Mouse (Mus musculus) heart, embryonic 14.5 days (tissue): ENCODE data around the gene Pou6f1. TPM values are rescaled to one million over a fixed set of nuclear protein-coding genes. Genes with fewer than 3 reads are reported as not detected.

Experiments used
- ATAC-seq: fragments of 200-750 bp; cut with Nextera tagmentation; 2 replicates; pipeline ENCODE4 v1.8.0; 2017; ENCODE audit warnings: low read depth, moderate TSS enrichment; ENCODE audit not compliant: insufficient number of reproducible peaks, insufficient read depth, low FRiP score
- H3K27ac ChIP-seq, 2 experiments: fragments of 200-500 bp in 1 of 2; fragments of 300-500 bp in 1 of 2; sonication (generic) in 1 of 2; replicated peaks in 1 of 2; 2 replicates each; pipeline ENCODE4 v1.5.1; 2012 to 2014; ENCODE audit warnings: low read depth in 2 of 2, low read length in 2 of 2, control low read depth in 1 of 2, mild to moderate bottlenecking in 1 of 2, mixed read lengths in 1 of 2; ENCODE audit not compliant: control insufficient read depth in 1 of 2, insufficient read depth in 1 of 2
- H3K27me3 ChIP-seq: fragments of 300-500 bp; sonication (generic); 2 replicates; pipeline ENCODE4 v1.6.1; 2014; ENCODE audit warnings: mild to moderate bottlenecking, low read length, control low read depth; ENCODE audit not compliant: control insufficient read depth, insufficient read depth
- H3K36me3 ChIP-seq: fragments of 300-500 bp; sonication (generic); 2 replicates; pipeline ENCODE4 v1.6.1; 2014; ENCODE audit warnings: mild to moderate bottlenecking, control low read depth, low read length, mixed read lengths; ENCODE audit not compliant: control insufficient read depth, insufficient read depth
- H3K4me1 ChIP-seq, 2 experiments: fragments of 200-500 bp in 1 of 2; fragments of 300-500 bp in 1 of 2; sonication (generic) in 1 of 2; 2 replicates each; pipeline ENCODE4 v1.6.1; 2012 to 2014; ENCODE audit warnings: low read length in 2 of 2, control low read depth in 1 of 2, mixed read lengths in 1 of 2; ENCODE audit not compliant: control insufficient read depth in 2 of 2, insufficient read depth in 2 of 2
- H3K4me2 ChIP-seq: fragments of 300-500 bp; sonication (generic); 2 replicates; pipeline ENCODE4 v1.6.1; 2014; ENCODE audit warnings: mild to moderate bottlenecking, low read length
- H3K4me3 ChIP-seq, 2 experiments: fragments of 200-500 bp in 1 of 2; fragments of 300-500 bp in 1 of 2; sonication (generic) in 1 of 2; 2 replicates each; pipeline ENCODE4 v1.5.1; 2012 to 2014; ENCODE audit warnings: low read length in 2 of 2, mild to moderate bottlenecking in 2 of 2, control low read depth in 1 of 2, low read depth in 1 of 2, moderate library complexity in 1 of 2; ENCODE audit not compliant: control insufficient read depth in 1 of 2, insufficient read depth in 1 of 2
- H3K9ac ChIP-seq: fragments of 300-500 bp; sonication (generic); 2 replicates; pipeline ENCODE4 v1.6.1; 2014; ENCODE audit warnings: mild to moderate bottlenecking, low read length
- H3K9me3 ChIP-seq: fragments of 300-500 bp; sonication (generic); 2 replicates; pipeline ENCODE4 v1.6.1; 2016; ENCODE audit warnings: low read length, control low read depth; ENCODE audit not compliant: control insufficient read depth
- WGBS: fragments of 180-500 bp; shearing (Covaris S2); extraction: QIAGEN DNeasy Blood & Tissue Kit; methylation state at CpG from one replicate; pipeline ENCODE4 v1.1.7; 2014; 5-methylcytosine and 5-hydroxymethylcytosine counted together
- microRNA-seq: library from miRNA; unstranded; fragments of <30 nt; microRNA quantifications from one replicate; pipeline ENCODE4, GENCODE M21; 2016
- polyA plus RNA-seq: library from polyadenylated mRNA; unstranded; fragments of >200 nt; fragmentation: Nextera tagmentation; extraction: Ambion mirVana; gene quantifications from 2 replicates; pipeline ENCODE4 v1.2.1, GENCODE M21; 2014

Gene Pou6f1
- polyA plus RNA-seq, 1 experiment from 2014 or later = 7.1 TPM

GRCm38 (mm10) chr15:100539411-100539810, 60.4 kb downstream of the Pou6f1 start:
- Histone ChIP-seq H3K9ac (no peak overlapping the region), H3K9me3 (no peaks in the 10 kb centered on the region), H3K4me1 (peaks cover 0 to 4% of the 10 kb centered on the region in 2 experiments; a peak in 1 of 4 replicates), H3K36me3 (peaks cover 10% of the 10 kb centered on the region; the same call in 1 of the 2 replicates), H3K27me3 (no peaks in the 10 kb centered on the region), H3K27ac (no peak overlapping the region), H3K4me2 (no peak overlapping the region), H3K4me3 (no peak overlapping the region)
- no peak for ATAC-seq
- 89% methylated on average over 9 of the region's 9 CpGs for WGBS

GRCm38 (mm10) chr15:100537913-100538312, 61.9 kb downstream of the Pou6f1 start:
- Histone ChIP-seq H3K36me3 (peaks cover 10% of the 10 kb centered on the region; the same call in 1 of the 2 replicates), H3K9ac (no peak overlapping the region), H3K27me3 (no peaks in the 10 kb centered on the region), H3K27ac (no peak overlapping the region), H3K4me3 (no peak overlapping the region), H3K4me2 (no peak overlapping the region), H3K4me1 (peaks cover 0 to 4% of the 10 kb centered on the region in 2 experiments; a peak in 1 of 4 replicates), H3K9me3 (no peaks in the 10 kb centered on the region)
- WGBS = 83% methylated on average over 6 of the region's 6 CpGs
- no peak for ATAC-seq

GRCm38 (mm10) chr15:100527900-100528299, 71.9 kb downstream of the Pou6f1 start:
- Histone ChIP-seq H3K27ac (peak overlapping the region in 1 of 2 experiments; percentile 46; a peak in 1 of 4 replicates), H3K9ac (no peak overlapping the region), H3K4me3 (no peak overlapping the region), H3K4me1 (peaks cover 3 to 5% of the 10 kb centered on the region in 2 experiments; a peak in 3 of 4 replicates), H3K4me2 (no peak overlapping the region), H3K27me3 (no peaks in the 10 kb centered on the region), H3K36me3 (peaks cover 22% of the 10 kb centered on the region), H3K9me3 (no peaks in the 10 kb centered on the region)
- WGBS = 31% methylated on average over 5 of the region's 5 CpGs
- ATAC-seq = no peak

GRCm38 (mm10) chr15:100525405-100525804, 74.4 kb downstream of the Pou6f1 start:
- WGBS = 89% methylated on average over 14 of the region's 14 CpGs
- H3K9ac ChIP-seq = no peak overlapping the region
- no peak overlapping the region for H3K27ac ChIP-seq
- no peak overlapping the region for H3K4me2 ChIP-seq
- ATAC-seq = no peak
- no peak overlapping the region for H3K4me3 ChIP-seq
- H3K36me3 ChIP-seq = peaks cover 45% of the 10 kb centered on the region
- H3K27me3 ChIP-seq = no peaks in the 10 kb centered on the region
- H3K9me3 ChIP-seq = no peaks in the 10 kb centered on the region
- H3K4me1 ChIP-seq = peaks cover 3 to 5% of the 10 kb centered on the region in 2 experiments; a peak in 3 of 4 replicates

Small RNA genes lying within 50 kb of the gene (microRNA-seq; reads per million reads assigned to microRNA genes)
- gene Mir6961 = not detected

Other genes starting within 250 kb of the Pou6f1 start
- gene Methig1, start 246.8 kb downstream of the Pou6f1 start, polyA plus RNA-seq = not detected in 2 replicates
- gene Mettl7a2, start 246.8 kb downstream of the Pou6f1 start, polyA plus RNA-seq = not detected in 2 replicates
- gene Higd1c, start 235.4 kb downstream of the Pou6f1 start, polyA plus RNA-seq = not detected in 2 replicates
- not detected in 2 replicates for gene Gm5475, start 177.8 kb downstream of the Pou6f1 start, polyA plus RNA-seq
- gene Slc11a2, start 174.9 kb downstream of the Pou6f1 start, polyA plus RNA-seq = 12.7 and 14.1 TPM in 2 replicates
- 12.8 and 13.6 TPM in 2 replicates for gene Letmd1, start 131.0 kb downstream of the Pou6f1 start, polyA plus RNA-seq
- 7.8 and 8.1 TPM in 2 replicates for gene Csrnp2, start 104.5 kb downstream of the Pou6f1 start, polyA plus RNA-seq
- gene Tfcp2, start 48.0 kb downstream of the Pou6f1 start, polyA plus RNA-seq = 17.1 and 19.9 TPM in 2 replicates
- 253 and 254 TPM in 2 replicates for gene Dazap2, start 15.4 kb upstream of the Pou6f1 start, polyA plus RNA-seq
- 14.5 and 18.7 TPM in 2 replicates for gene Smagp, start 37.0 kb upstream of the Pou6f1 start, polyA plus RNA-seq
- gene Bin2, start 69.6 kb upstream of the Pou6f1 start, polyA plus RNA-seq = 1.9 and 2.8 TPM in 2 replicates
- gene Cela1, start 87.9 kb upstream of the Pou6f1 start, polyA plus RNA-seq = 1.1 and 2.0 TPM in 2 replicates
- gene Galnt6, start 129.4 kb upstream of the Pou6f1 start, polyA plus RNA-seq = 0.08 and 0.12 TPM in 2 replicates
- gene Slc4a8, start 161.8 kb upstream of the Pou6f1 start, polyA plus RNA-seq = 0.27 and 0.76 TPM in 2 replicates